Mouse (Mus musculus): ENCODE measurements at regions not wholly inside any gene's neighbourhood (a gene's known extent, or its start where the extent isn't known, plus 50 kb on each side); places are given as distances from the start of the nearest gene placed in this dataset.

- Histone ChIP-seq H3K9me3 (replicated peaks; ENCODE audit: control insufficient read depth, low read length) (no peaks in the 10 kb centered on the region), H3K9ac (ENCODE audit: low read length) (no peak overlapping the region), H3K4me3 (replicated peaks; ENCODE audit: low read length) (no peak overlapping the region), H3K4me1 (ENCODE audit: control insufficient read depth, insufficient read depth, low read length) (no peaks in the 10 kb centered on the region), H3K4me2 (ENCODE audit: low read depth, low read length) (no peak overlapping the region), H3K27ac (ENCODE audit: low read length) (no peak overlapping the region), H3K36me3 (ENCODE audit: control insufficient read depth, insufficient read depth, low read length) (no peaks in the 10 kb centered on the region), H3K27me3 (ENCODE audit: control insufficient read depth, insufficient read depth, low read length) (no peaks in the 10 kb centered on the region)
- no peak for ATAC-seq (ENCODE audit: insufficient read depth, low FRiP score)
- WGBS = 44% methylated on average over 3 of the region's 3 CpGs
Observed at GRCm38 (mm10) chrX:58093245-58093644, 70.7 kb downstream of the Zic3 start.

- H3K27me3 ChIP-seq (ENCODE audit: control insufficient read depth, insufficient read depth, low read length) = no peaks in the 10 kb centered on the region
- H3K4me2 ChIP-seq (ENCODE audit: low read depth, low read length) = no peak overlapping the region
- 79% methylated on average over 8 of the region's 8 CpGs for WGBS
- H3K4me3 ChIP-seq (replicated peaks; ENCODE audit: low read length) = no peak overlapping the region
- H3K36me3 ChIP-seq (ENCODE audit: control insufficient read depth, insufficient read depth, low read length) = no peaks in the 10 kb centered on the region
- no peaks in the 10 kb centered on the region for H3K9me3 ChIP-seq (replicated peaks; ENCODE audit: control insufficient read depth, low read length)
- no peaks in the 10 kb centered on the region for H3K4me1 ChIP-seq (ENCODE audit: control insufficient read depth, insufficient read depth, low read length)
- no peak overlapping the region for H3K9ac ChIP-seq (ENCODE audit: low read length)
- no peak for ATAC-seq (ENCODE audit: insufficient read depth, low FRiP score)
- no peak overlapping the region for H3K27ac ChIP-seq (ENCODE audit: low read length)
Observed at GRCm38 (mm10) chrX:58117761-58118426, 95.4 kb downstream of the Zic3 start.

- Histone ChIP-seq H3K36me3 (ENCODE audit: control insufficient read depth, insufficient read depth, low read length) (no peaks in the 10 kb centered on the region), H3K4me3 (replicated peaks; ENCODE audit: low read length) (peak overlapping the region; percentile 14; the same call in 1 of the 2 replicates), H3K4me2 (ENCODE audit: low read depth, low read length) (peak overlapping the region; percentile 41), H3K9ac (ENCODE audit: low read length) (no peak overlapping the region), H3K27me3 (ENCODE audit: control insufficient read depth, insufficient read depth, low read length) (no peaks in the 10 kb centered on the region), H3K4me1 (ENCODE audit: control insufficient read depth, insufficient read depth, low read length) (no peaks in the 10 kb centered on the region), H3K9me3 (replicated peaks; ENCODE audit: control insufficient read depth, low read length) (no peaks in the 10 kb centered on the region), H3K27ac (ENCODE audit: low read length) (no peak overlapping the region)
- ATAC-seq (ENCODE audit: insufficient read depth, low FRiP score) = no peak
- WGBS = 18% methylated on average over 20 of the region's 20 CpGs
Observed at GRCm38 (mm10) chrX:58155371-58156124, 133.0 kb downstream of the Zic3 start.

- Histone ChIP-seq H3K4me2 (ENCODE audit: low read depth, low read length) (no peak overlapping the region), H3K36me3 (ENCODE audit: control insufficient read depth, insufficient read depth, low read length) (no peaks in the 10 kb centered on the region), H3K27ac (ENCODE audit: low read length) (no peak overlapping the region), H3K4me1 (ENCODE audit: control insufficient read depth, insufficient read depth, low read length) (no peaks in the 10 kb centered on the region), H3K4me3 (replicated peaks; ENCODE audit: low read length) (no peak overlapping the region), H3K9me3 (replicated peaks; ENCODE audit: control insufficient read depth, low read length) (no peaks in the 10 kb centered on the region), H3K9ac (ENCODE audit: low read length) (no peak overlapping the region), H3K27me3 (ENCODE audit: control insufficient read depth, insufficient read depth, low read length) (no peaks in the 10 kb centered on the region)
- WGBS = 50% methylated on average over 5 of the region's 5 CpGs
- ATAC-seq (ENCODE audit: insufficient read depth, low FRiP score) = no peak
Observed at GRCm38 (mm10) chrX:58157361-58157760, 134.9 kb downstream of the Zic3 start.

DNA sequence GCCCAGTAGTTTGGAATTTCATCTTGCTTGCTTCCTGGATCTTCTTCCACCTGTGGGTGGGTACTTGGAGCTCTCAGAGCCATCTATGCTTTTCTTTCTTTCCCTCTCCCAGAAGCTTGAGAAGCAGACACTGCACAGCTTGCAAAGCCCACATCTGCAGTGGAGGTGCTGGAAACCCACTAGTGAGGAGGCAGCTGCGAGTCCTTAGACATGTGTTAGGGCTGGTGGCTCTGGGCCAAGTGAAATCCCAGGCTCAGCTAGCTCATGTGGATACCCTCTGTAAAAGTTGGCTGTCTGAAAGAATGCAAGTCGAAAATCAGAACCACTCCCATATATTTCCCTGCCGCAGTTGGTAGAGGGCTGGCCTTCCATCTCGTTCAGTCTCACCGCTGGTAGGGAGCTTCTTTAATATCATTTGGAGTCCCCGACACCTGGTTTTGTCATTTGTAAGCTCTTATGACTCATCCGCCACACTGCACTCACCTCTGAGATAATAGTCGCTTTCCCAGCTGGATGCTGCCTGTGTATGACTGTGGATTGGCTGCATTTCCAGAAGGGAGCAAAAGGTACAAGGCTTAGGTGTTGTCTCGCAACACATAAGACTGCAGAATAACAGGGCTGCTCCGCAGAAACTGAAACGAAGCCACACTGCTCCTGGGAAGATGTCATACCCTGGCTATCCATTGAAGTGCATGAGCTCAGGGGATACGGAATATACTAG lies 143.8 kb downstream of the Zic3 start:
- 77% methylated on average over 12 of the region's 12 CpGs for WGBS
- H3K36me3 ChIP-seq (ENCODE audit: control insufficient read depth, insufficient read depth, low read length) = no peaks in the 10 kb centered on the region
- no peak overlapping the region for H3K4me2 ChIP-seq (ENCODE audit: low read depth, low read length)
- no peak overlapping the region for H3K9ac ChIP-seq (ENCODE audit: low read length)
- no peak for ATAC-seq (ENCODE audit: insufficient read depth, low FRiP score)
- H3K4me3 ChIP-seq (replicated peaks; ENCODE audit: low read length) = no peak overlapping the region
- H3K4me1 ChIP-seq (ENCODE audit: control insufficient read depth, insufficient read depth, low read length) = no peaks in the 10 kb centered on the region
- no peaks in the 10 kb centered on the region for H3K27me3 ChIP-seq (ENCODE audit: control insufficient read depth, insufficient read depth, low read length)
- H3K27ac ChIP-seq (ENCODE audit: low read length) = no peak overlapping the region
- no peaks in the 10 kb centered on the region for H3K9me3 ChIP-seq (replicated peaks; ENCODE audit: control insufficient read depth, low read length)

DNA sequence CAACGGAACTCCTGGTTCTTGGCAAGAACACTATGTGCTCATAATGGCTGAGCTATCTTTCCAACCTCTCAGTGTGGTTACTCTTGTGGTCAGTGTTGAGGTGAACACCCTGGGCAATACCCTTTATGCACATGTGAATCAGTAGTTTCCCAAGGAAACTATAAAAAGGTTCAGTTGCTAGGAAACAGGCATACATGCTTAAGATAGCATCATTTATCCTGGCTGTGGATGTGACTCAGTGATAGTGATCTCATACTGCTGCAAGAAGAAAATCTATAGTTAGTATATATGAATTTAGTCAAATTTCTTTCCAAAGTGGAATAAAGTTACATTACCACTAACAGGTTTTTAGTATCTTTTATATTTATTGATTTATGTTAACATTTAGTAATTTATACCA lies 151.8 kb downstream of the Zic3 start:
- no peak overlapping the region for H3K4me2 ChIP-seq (ENCODE audit: low read depth, low read length)
- H3K4me1 ChIP-seq (ENCODE audit: control insufficient read depth, insufficient read depth, low read length) = no peaks in the 10 kb centered on the region
- no peak overlapping the region for H3K4me3 ChIP-seq (replicated peaks; ENCODE audit: low read length)
- ATAC-seq (ENCODE audit: insufficient read depth, low FRiP score) = no peak
- WGBS = 94% methylated on average over 1 of the region's 1 CpGs
- H3K9me3 ChIP-seq (replicated peaks; ENCODE audit: control insufficient read depth, low read length) = no peaks in the 10 kb centered on the region
- H3K36me3 ChIP-seq (ENCODE audit: control insufficient read depth, insufficient read depth, low read length) = no peaks in the 10 kb centered on the region
- H3K27me3 ChIP-seq (ENCODE audit: control insufficient read depth, insufficient read depth, low read length) = no peaks in the 10 kb centered on the region
- no peak overlapping the region for H3K27ac ChIP-seq (ENCODE audit: low read length)
- no peak overlapping the region for H3K9ac ChIP-seq (ENCODE audit: low read length)
